Mouse (Mus musculus): Measurements from ENCODE around the gene Gm21983. TPM values are rescaled to one million over a fixed set of nuclear protein-coding genes. Genes with fewer than 3 reads are reported as not detected.

Gene Gm21983
- total and polyA plus RNA-seq, 3 experiments: 0.16 TPM; not detected in 2

GRCm38 (mm10) chr7:27159256-27159655, 21.6 kb downstream of the Gm21983 start:
- WGBS: 96% methylated on average over 6 of the region's 6 CpGs
- H3K27me3 ChIP-seq (ENCODE audit: control insufficient read depth, insufficient read depth, low read length): no peaks in the 10 kb centered on the region
- no peaks in the 10 kb centered on the region for H3K79me2 ChIP-seq (replicated peaks; ENCODE audit: control insufficient read depth, insufficient read depth, low read length)
- no peak overlapping the region for H3K4me3 ChIP-seq
- H3K27ac ChIP-seq: no peak overlapping the region
- DNase-seq: no peak
- no peak for TF ChIP-seq EP300 (IDR thresholded peaks at IDR 0.05; ENCODE audit: insufficient read depth, low read depth, low read length)
- TF ChIP-seq POLR2A (IDR thresholded peaks at IDR 0.05; ENCODE audit: insufficient read depth, low read depth, low read length): no peak
- no peak for TF ChIP-seq CTCF (IDR thresholded peaks at IDR 0.05)
- no peak overlapping the region for H3K9ac ChIP-seq (ENCODE audit: low read depth, low read length)
- intact Hi-C loops (cut with DNase I): loop anchor here (2.0 to 5.0 kb wide), 2 partner anchors 68 to 118 kb away; partner anchors contain the start of gene Itpkc
- peaks cover 7% of the 10 kb centered on the region; the same call in 1 of the 2 replicates for H3K36me3 ChIP-seq (ENCODE audit: control insufficient read depth, insufficient read depth, low read length)
- peaks cover 28% of the 10 kb centered on the region for H3K4me1 ChIP-seq (ENCODE audit: control insufficient read depth, insufficient read depth, low read length)

- Histone ChIP-seq H3K4me1 (ENCODE audit: control insufficient read depth, insufficient read depth, low read length) (peaks cover 23% of the 10 kb centered on the region), H3K36me3 (ENCODE audit: control insufficient read depth, insufficient read depth, low read length) (peaks cover 3% of the 10 kb centered on the region; the same call in 1 of the 2 replicates), H3K79me2 (replicated peaks; ENCODE audit: control insufficient read depth, insufficient read depth, low read length) (no peaks in the 10 kb centered on the region), H3K9ac (ENCODE audit: low read depth, low read length) (no peak overlapping the region), H3K27ac (no peak overlapping the region), H3K4me3 (no peak overlapping the region), H3K27me3 (ENCODE audit: control insufficient read depth, insufficient read depth, low read length) (no peaks in the 10 kb centered on the region)
- intact Hi-C loops (cut with DNase I): loop anchor here (2.0 to 5.0 kb wide), 2 partner anchors 69 to 119 kb away; partner anchors contain the start of gene Itpkc
- no peak for DNase-seq
- WGBS: 80% methylated on average over 9 of the region's 9 CpGs
- TF ChIP-seq CTCF (IDR thresholded peaks at IDR 0.05) (no peak), POLR2A (IDR thresholded peaks at IDR 0.05; ENCODE audit: insufficient read depth, low read depth, low read length) (no peak), EP300 (IDR thresholded peaks at IDR 0.05; ENCODE audit: insufficient read depth, low read depth, low read length) (no peak)
Measured at GRCm38 (mm10) chr7:27158171-27158570, 22.7 kb downstream of the Gm21983 start.

GRCm38 (mm10) chr7:27156005-27156404, 24.9 kb downstream of the Gm21983 start:
- Histone ChIP-seq H3K79me2 (replicated peaks; ENCODE audit: control insufficient read depth, insufficient read depth, low read length) (no peaks in the 10 kb centered on the region), H3K27me3 (ENCODE audit: control insufficient read depth, insufficient read depth, low read length) (no peaks in the 10 kb centered on the region), H3K36me3 (ENCODE audit: control insufficient read depth, insufficient read depth, low read length) (peaks cover 3% of the 10 kb centered on the region; the same call in 1 of the 2 replicates), H3K4me1 (ENCODE audit: control insufficient read depth, insufficient read depth, low read length) (peaks cover 12% of the 10 kb centered on the region), H3K27ac (no peak overlapping the region), H3K4me3 (no peak overlapping the region), H3K9ac (ENCODE audit: low read depth, low read length) (no peak overlapping the region)
- no peak for DNase-seq
- WGBS: 75% methylated on average over 13 of the region's 13 CpGs
- intact Hi-C loops (cut with DNase I): loop anchor here (5.0 kb wide), 1 partner anchor 71 kb away; the partner anchor contains the start of gene Itpkc
- TF ChIP-seq EP300 (IDR thresholded peaks at IDR 0.05; ENCODE audit: insufficient read depth, low read depth, low read length) (no peak), POLR2A (IDR thresholded peaks at IDR 0.05; ENCODE audit: insufficient read depth, low read depth, low read length) (no peak), CTCF (IDR thresholded peaks at IDR 0.05) (no peak)

- intact Hi-C loops (cut with DNase I): no loop called here
- Histone ChIP-seq H3K36me3 (ENCODE audit: control insufficient read depth, insufficient read depth, low read length) (no peaks in the 10 kb centered on the region), H3K27ac (peak within 1 kb of the TSS; percentile 47), H3K9ac (ENCODE audit: low read depth, low read length) (peak within 1 kb of the TSS; percentile 25; the same call in 1 of the 2 replicates), H3K4me1 (ENCODE audit: control insufficient read depth, insufficient read depth, low read length) (peaks cover 3% of the 10 kb centered on the region), H3K4me3 (no peak within 1 kb of the TSS), H3K79me2 (replicated peaks; ENCODE audit: control insufficient read depth, insufficient read depth, low read length) (no peaks in the 10 kb centered on the region), H3K27me3 (ENCODE audit: control insufficient read depth, insufficient read depth, low read length) (no peaks in the 10 kb centered on the region)
- TF ChIP-seq POLR2A (IDR thresholded peaks at IDR 0.05; ENCODE audit: insufficient read depth, low read depth, low read length) (no peak), CTCF (IDR thresholded peaks at IDR 0.05) (no peak), EP300 (IDR thresholded peaks at IDR 0.05; ENCODE audit: insufficient read depth, low read depth, low read length) (no peak)
- peak; percentile 62 to 64 for DNase-seq
- 41% methylated on average over 10 of the region's 10 CpGs for WGBS
Measured at GRCm38 (mm10) chr7:27153205-27153764, 27.6 kb downstream of the Gm21983 start, which contains the start of gene Cyp2t4. TSS of gene Cyp2t4 (plus strand) at chr7:27153714.

GRCm38 (mm10) chr7:27136410-27136996, 44.4 kb downstream of the Gm21983 start:
- no peak overlapping the region for H3K4me3 ChIP-seq
- H3K27ac ChIP-seq: no peak overlapping the region
- intact Hi-C loops (cut with DNase I): no loop called here
- TF ChIP-seq EP300 (IDR thresholded peaks at IDR 0.05; ENCODE audit: insufficient read depth, low read depth, low read length) (no peak), CTCF (IDR thresholded peaks at IDR 0.05) (no peak), POLR2A (IDR thresholded peaks at IDR 0.05; ENCODE audit: insufficient read depth, low read depth, low read length) (no peak)
- no peak for DNase-seq
- H3K79me2 ChIP-seq (replicated peaks; ENCODE audit: control insufficient read depth, insufficient read depth, low read length): no peaks in the 10 kb centered on the region
- H3K4me1 ChIP-seq (ENCODE audit: control insufficient read depth, insufficient read depth, low read length): no peaks in the 10 kb centered on the region
- no peak overlapping the region for H3K9ac ChIP-seq (ENCODE audit: low read depth, low read length)
- 49% methylated on average over 8 of the region's 8 CpGs for WGBS
- H3K36me3 ChIP-seq (ENCODE audit: control insufficient read depth, insufficient read depth, low read length): no peaks in the 10 kb centered on the region
- H3K27me3 ChIP-seq (ENCODE audit: control insufficient read depth, insufficient read depth, low read length): no peaks in the 10 kb centered on the region; the same call in 1 of the 2 replicates

- whole genome bisulfite sequencing: 76% methylated on average over 4 of the region's 4 CpGs
- H3K4me1 ChIP-seq (ENCODE audit: control insufficient read depth, insufficient read depth, low read length): no peaks in the 10 kb centered on the region
- no peak for TF ChIP-seq POLR2A (IDR thresholded peaks at IDR 0.05; ENCODE audit: insufficient read depth, low read depth, low read length)
- no peak for TF ChIP-seq CTCF (IDR thresholded peaks at IDR 0.05)
- TF ChIP-seq EP300 (IDR thresholded peaks at IDR 0.05; ENCODE audit: insufficient read depth, low read depth, low read length): no peak
Measured at GRCm38 (mm10) chr7:27133757-27134156, 47.1 kb downstream of the Gm21983 start.

More at GRCm38 (mm10) chr7:27133757-27134156, 47.1 kb downstream of the Gm21983 start:
- Histone ChIP-seq H3K27me3 (ENCODE audit: control insufficient read depth, insufficient read depth, low read length) (no peaks in the 10 kb centered on the region; the same call in 1 of the 2 replicates), H3K9ac (ENCODE audit: low read depth, low read length) (no peak overlapping the region), H3K79me2 (replicated peaks; ENCODE audit: control insufficient read depth, insufficient read depth, low read length) (no peaks in the 10 kb centered on the region), H3K36me3 (ENCODE audit: control insufficient read depth, insufficient read depth, low read length) (no peaks in the 10 kb centered on the region), H3K4me3 (no peak overlapping the region), H3K27ac (no peak overlapping the region)
- DNase-seq: no peak
- intact Hi-C loops (cut with DNase I): loop anchor here (2.0 to 5.0 kb wide), 3 partner anchors 143 to 554 kb away; partner anchors contain the start of gene Zfp607b

All from heart, adult 2 months (tissue).